Mouse (Mus musculus) liver, adult 2 months (tissue): ENCODE data around the gene Pcbp1.
A peak's percentile ranks its signal among the peaks of the same experiment; 100 is the strongest.

Source experiments
- CTCF ChIP-seq: fragments of 200-500 bp; IDR thresholded peaks from 2 replicates; pipeline ENCODE4 v1.5.1; 2011; ENCODE audit warnings: low read depth, low read length, control low read depth
- POLR2A ChIP-seq: fragments of 200-500 bp; IDR thresholded peaks from 2 replicates; pipeline ENCODE4 v1.6.1; 2011; ENCODE audit warnings: low read length, control low read depth; ENCODE audit not compliant: insufficient read depth; ENCODE audit errors: extremely low read depth

DNA sequence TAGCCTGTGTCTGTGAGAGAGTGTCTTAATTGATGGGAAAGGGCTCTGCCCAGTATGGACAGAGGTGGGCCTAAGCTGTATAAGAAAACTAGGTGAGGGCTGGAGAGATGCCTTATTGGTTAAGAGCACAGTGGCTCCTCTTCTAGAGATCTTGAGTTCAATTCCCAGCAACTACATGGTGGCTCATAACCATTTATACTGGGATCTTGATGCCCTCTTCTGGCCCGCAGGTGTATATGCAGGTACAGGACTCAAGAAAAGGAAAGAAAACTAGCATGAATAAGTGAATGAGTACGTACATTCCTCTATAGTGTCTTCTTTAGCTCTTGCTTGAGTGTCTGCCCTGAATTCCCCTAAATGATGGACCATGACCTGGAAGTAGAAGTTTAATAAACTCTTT is 15.5 kb upstream of the Pcbp1 start:
- TF ChIP-seq CTCF: peak; percentile 41; the same call in 1 of the 2 replicates
- no peak for TF ChIP-seq POLR2A
